Mouse (Mus musculus): ENCODE measurements around the gene 1700056E22Rik. TPM values are rescaled to one million over a fixed set of nuclear protein-coding genes. Genes with fewer than 3 reads are reported as not detected.
A peak's percentile ranks its signal among the peaks of the same experiment; 100 is the strongest.

Gene 1700056E22Rik
- polyA plus RNA-seq, 1 experiment from 2014 or later, result 1.6 TPM

- H3K4me3 ChIP-seq, result no peak overlapping the region
- H3K27ac ChIP-seq, result no peak overlapping the region
- WGBS, result 58% methylated on average over 6 of the region's 6 CpGs
- H3K9me3 ChIP-seq, result no peaks in the 10 kb centered on the region
- peak; percentile 30 for DNase-seq (ENCODE audit: low spot score)
- no peaks in the 10 kb centered on the region for H3K27me3 ChIP-seq (ENCODE audit: insufficient read depth, poor library complexity, severe bottlenecking)
- no peaks in the 10 kb centered on the region for H3K36me3 ChIP-seq
- H3K4me1 ChIP-seq (replicated peaks), result peaks cover 10% of the 10 kb centered on the region; the same call in 1 of the 2 replicates
Measured at GRCm38 (mm10) chr1:184046070-184046677, 12.1 kb upstream of the 1700056E22Rik start.

DNA sequence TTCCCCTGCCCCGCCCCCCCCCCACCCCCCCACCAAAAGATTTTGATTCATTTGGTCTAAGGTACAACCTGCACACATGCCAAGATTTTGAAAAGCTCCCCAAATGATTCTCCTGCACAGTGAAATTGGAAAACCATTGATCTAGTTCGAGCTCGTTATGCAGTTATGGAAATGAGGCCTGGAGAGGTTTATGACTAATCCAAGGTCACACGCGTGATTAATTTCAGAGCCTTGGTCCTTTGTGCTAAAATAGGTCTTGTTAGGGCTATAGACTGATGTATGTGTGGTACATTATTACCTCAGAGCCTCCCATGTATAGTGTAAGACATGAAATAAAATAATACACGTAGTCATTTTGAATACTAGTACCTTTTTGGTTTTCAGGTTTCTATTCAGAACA, 9.3 kb upstream of the 1700056E22Rik start:
- H3K4me3 ChIP-seq, result no peak overlapping the region
- H3K36me3 ChIP-seq, result peaks cover 8% of the 10 kb centered on the region
- H3K4me1 ChIP-seq (replicated peaks), result peaks cover 20% of the 10 kb centered on the region
- H3K27ac ChIP-seq, result no peak overlapping the region
- 89% methylated on average over 6 of the region's 6 CpGs for WGBS
- DNase-seq (ENCODE audit: low spot score), result no peak
- H3K27me3 ChIP-seq (ENCODE audit: insufficient read depth, poor library complexity, severe bottlenecking), result no peaks in the 10 kb centered on the region
- no peaks in the 10 kb centered on the region for H3K9me3 ChIP-seq

- no peaks in the 10 kb centered on the region for H3K27me3 ChIP-seq (ENCODE audit: insufficient read depth, poor library complexity, severe bottlenecking)
- DNase-seq (ENCODE audit: low spot score), result no peak
- WGBS, result 77% methylated on average over 9 of the region's 9 CpGs
- peaks cover 13% of the 10 kb centered on the region for H3K36me3 ChIP-seq
- H3K4me1 ChIP-seq (replicated peaks), result peaks cover 20% of the 10 kb centered on the region
- H3K9me3 ChIP-seq, result no peaks in the 10 kb centered on the region
- no peak overlapping the region for H3K4me3 ChIP-seq
- H3K27ac ChIP-seq, result no peak overlapping the region
Measured at GRCm38 (mm10) chr1:184042745-184043144, 8.6 kb upstream of the 1700056E22Rik start.

GRCm38 (mm10) chr1:184041778-184042573, 7.9 kb upstream of the 1700056E22Rik start:
- Histone ChIP-seq H3K27ac (no peak overlapping the region), H3K36me3 (peaks cover 21% of the 10 kb centered on the region), H3K27me3 (ENCODE audit: insufficient read depth, poor library complexity, severe bottlenecking) (no peaks in the 10 kb centered on the region), H3K9me3 (no peaks in the 10 kb centered on the region), H3K4me1 (replicated peaks) (peaks cover 23% of the 10 kb centered on the region), H3K4me3 (no peak overlapping the region)
- WGBS, result 73% methylated on average over 9 of the region's 9 CpGs
- no peak for DNase-seq (ENCODE audit: low spot score)

- H3K27me3 ChIP-seq (ENCODE audit: insufficient read depth, poor library complexity, severe bottlenecking), result 0 out of 2 replicates have a peak, but pooled peaks cover 3% of the 10 kb centered on the region
- peaks cover 27% of the 10 kb centered on the region for H3K4me1 ChIP-seq (replicated peaks)
- WGBS, result 73% methylated on average over 1 of the region's 1 CpGs
- H3K27ac ChIP-seq, result no peak overlapping the region
- peaks cover 23% of the 10 kb centered on the region for H3K36me3 ChIP-seq
- no peak overlapping the region for H3K4me3 ChIP-seq
- H3K9me3 ChIP-seq, result no peaks in the 10 kb centered on the region
- DNase-seq (ENCODE audit: low spot score), result no peak
Measured at GRCm38 (mm10) chr1:184040906-184041305, 6.8 kb upstream of the 1700056E22Rik start.

DNA sequence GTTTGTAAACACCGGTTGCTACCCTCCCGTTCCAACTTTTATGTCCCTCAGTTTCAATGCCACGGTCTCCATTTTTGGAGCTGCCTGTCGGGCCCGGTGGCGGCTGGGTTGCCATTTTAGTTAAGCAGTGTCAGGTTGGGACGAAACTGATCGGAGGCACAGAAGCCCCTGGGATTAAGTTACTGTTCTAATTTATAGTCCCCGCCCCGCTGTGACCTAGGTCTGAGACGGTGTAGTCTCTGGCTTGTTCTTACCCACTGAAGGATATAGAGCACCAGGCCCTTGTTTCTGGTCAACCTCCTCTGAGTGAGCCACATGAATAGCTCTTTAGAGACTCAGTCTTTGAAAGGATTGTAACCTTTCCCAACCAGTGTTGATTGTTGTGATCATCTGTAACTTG, 6.1 kb upstream of the 1700056E22Rik start:
- Histone ChIP-seq H3K4me1 (replicated peaks) (peaks cover 34% of the 10 kb centered on the region), H3K9me3 (no peaks in the 10 kb centered on the region), H3K27ac (no peak overlapping the region), H3K36me3 (peaks cover 23% of the 10 kb centered on the region), H3K4me3 (no peak overlapping the region), H3K27me3 (ENCODE audit: insufficient read depth, poor library complexity, severe bottlenecking) (0 out of 2 replicates have a peak, but pooled peaks cover 3% of the 10 kb centered on the region)
- DNase-seq (ENCODE audit: low spot score), result no peak
- 83% methylated on average over 11 of the region's 11 CpGs for WGBS

- H3K27ac ChIP-seq, result no peak overlapping the region
- peaks cover 23% of the 10 kb centered on the region for H3K36me3 ChIP-seq
- H3K27me3 ChIP-seq (ENCODE audit: insufficient read depth, poor library complexity, severe bottlenecking), result 0 out of 2 replicates have a peak, but pooled peaks cover 3% of the 10 kb centered on the region
- no peaks in the 10 kb centered on the region for H3K9me3 ChIP-seq
- DNase-seq (ENCODE audit: low spot score), result no peak
- 86% methylated on average over 10 of the region's 10 CpGs for WGBS
- H3K4me1 ChIP-seq (replicated peaks), result peaks cover 37% of the 10 kb centered on the region
- no peak overlapping the region for H3K4me3 ChIP-seq
Measured at GRCm38 (mm10) chr1:184039301-184039700, 5.2 kb upstream of the 1700056E22Rik start.

GRCm38 (mm10) chr1:184037802-184038201, 3.7 kb upstream of the 1700056E22Rik start:
- Histone ChIP-seq H3K27ac (no peak overlapping the region), H3K4me3 (no peak overlapping the region), H3K9me3 (no peaks in the 10 kb centered on the region), H3K36me3 (peaks cover 23% of the 10 kb centered on the region), H3K27me3 (ENCODE audit: insufficient read depth, poor library complexity, severe bottlenecking) (0 out of 2 replicates have a peak, but pooled peaks cover 3% of the 10 kb centered on the region), H3K4me1 (replicated peaks) (peaks cover 43% of the 10 kb centered on the region)
- 90% methylated on average over 4 of the region's 4 CpGs for WGBS
- DNase-seq (ENCODE audit: low spot score), result no peak

GRCm38 (mm10) chr1:184035346-184035903, 1.3 kb upstream of the 1700056E22Rik start:
- Histone ChIP-seq H3K4me1 (replicated peaks) (peaks cover 38% of the 10 kb centered on the region), H3K9me3 (no peaks in the 10 kb centered on the region), H3K36me3 (peaks cover 23% of the 10 kb centered on the region), H3K27ac (peak overlapping the region; percentile 99), H3K4me3 (peak overlapping the region; percentile 85), H3K27me3 (ENCODE audit: insufficient read depth, poor library complexity, severe bottlenecking) (0 out of 2 replicates have a peak, but pooled peaks cover 3% of the 10 kb centered on the region)
- 4% methylated on average over 12 of the region's 12 CpGs for WGBS
- DNase-seq (ENCODE audit: low spot score), result no peak

DNA sequence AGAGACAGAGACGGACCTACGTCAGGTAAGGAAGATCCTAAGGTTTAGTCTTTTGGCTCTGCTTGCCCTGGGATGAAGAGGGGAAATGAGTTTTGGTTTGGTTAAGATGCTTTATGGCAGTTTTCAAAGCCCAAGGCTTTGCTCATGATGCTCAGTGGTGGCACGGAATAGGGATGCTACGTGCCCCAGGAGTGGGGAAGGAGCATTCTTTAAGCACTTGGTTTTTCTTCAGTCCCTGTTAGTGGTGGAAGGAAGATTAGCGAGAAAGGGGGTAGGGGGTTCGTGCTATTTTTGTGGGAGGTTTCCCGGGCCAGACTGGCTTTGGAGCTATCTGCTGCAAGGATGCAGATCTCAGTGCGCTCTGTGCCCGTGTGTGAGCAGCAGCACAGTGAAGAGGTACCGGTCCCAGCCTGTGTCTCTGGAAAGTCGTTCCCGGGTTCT, 660 bp upstream of the 1700056E22Rik start:
- no peaks in the 10 kb centered on the region for H3K9me3 ChIP-seq
- H3K4me3 ChIP-seq, result peak overlapping the region; percentile 85
- H3K27me3 ChIP-seq (ENCODE audit: insufficient read depth, poor library complexity, severe bottlenecking), result 0 out of 2 replicates have a peak, but pooled peaks cover 3% of the 10 kb centered on the region
- WGBS, result under 1% methylated on average over 12 of the region's 12 CpGs
- H3K36me3 ChIP-seq, result peaks cover 23% of the 10 kb centered on the region
- H3K27ac ChIP-seq, result peak overlapping the region; percentile 99
- peak; percentile 53 for DNase-seq (ENCODE audit: low spot score)
- H3K4me1 ChIP-seq (replicated peaks), result peaks cover 34% of the 10 kb centered on the region

DNA sequence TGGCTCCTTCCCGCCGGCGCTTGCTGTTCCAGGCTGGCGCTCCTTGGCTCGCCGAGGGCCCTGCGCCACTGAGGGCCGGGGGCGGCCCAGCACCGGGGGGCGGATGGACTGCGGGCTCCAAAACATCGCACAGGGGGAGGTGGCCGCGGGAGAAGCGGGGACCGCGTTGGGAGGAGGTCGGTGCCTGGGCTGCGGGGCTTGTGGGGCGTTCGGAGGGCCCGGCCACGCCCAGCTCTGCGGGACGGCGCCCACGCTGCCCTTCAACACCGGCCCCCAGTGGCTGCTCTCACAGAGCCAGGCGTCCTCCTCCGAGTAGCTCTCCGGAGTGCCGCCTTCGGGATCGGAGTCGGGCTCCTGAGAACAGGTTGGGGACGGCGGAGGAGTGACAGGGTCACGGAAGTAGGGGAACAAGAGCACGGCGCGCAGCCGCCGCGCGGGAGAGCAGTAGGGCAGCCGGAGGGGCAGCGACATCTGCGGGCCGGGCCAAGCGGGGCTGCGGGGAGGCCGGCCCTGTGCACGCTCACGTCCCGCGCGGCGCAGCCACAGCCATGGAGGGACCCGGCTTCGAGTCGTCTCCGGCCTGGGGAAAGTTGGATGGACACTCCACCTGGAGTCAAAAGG, 601 bp downstream of the 1700056E22Rik start:
- Histone ChIP-seq H3K27me3 (ENCODE audit: insufficient read depth, poor library complexity, severe bottlenecking) (0 out of 2 replicates have a peak, but pooled peaks cover 3% of the 10 kb centered on the region), H3K4me3 (peak overlapping the region; percentile 85), H3K36me3 (peaks cover 15% of the 10 kb centered on the region), H3K4me1 (replicated peaks) (peaks cover 34% of the 10 kb centered on the region), H3K27ac (peak overlapping the region; percentile 99), H3K9me3 (no peaks in the 10 kb centered on the region)
- no peak for DNase-seq (ENCODE audit: low spot score)
- under 1% methylated on average over 63 of the region's 63 CpGs for WGBS

DNA sequence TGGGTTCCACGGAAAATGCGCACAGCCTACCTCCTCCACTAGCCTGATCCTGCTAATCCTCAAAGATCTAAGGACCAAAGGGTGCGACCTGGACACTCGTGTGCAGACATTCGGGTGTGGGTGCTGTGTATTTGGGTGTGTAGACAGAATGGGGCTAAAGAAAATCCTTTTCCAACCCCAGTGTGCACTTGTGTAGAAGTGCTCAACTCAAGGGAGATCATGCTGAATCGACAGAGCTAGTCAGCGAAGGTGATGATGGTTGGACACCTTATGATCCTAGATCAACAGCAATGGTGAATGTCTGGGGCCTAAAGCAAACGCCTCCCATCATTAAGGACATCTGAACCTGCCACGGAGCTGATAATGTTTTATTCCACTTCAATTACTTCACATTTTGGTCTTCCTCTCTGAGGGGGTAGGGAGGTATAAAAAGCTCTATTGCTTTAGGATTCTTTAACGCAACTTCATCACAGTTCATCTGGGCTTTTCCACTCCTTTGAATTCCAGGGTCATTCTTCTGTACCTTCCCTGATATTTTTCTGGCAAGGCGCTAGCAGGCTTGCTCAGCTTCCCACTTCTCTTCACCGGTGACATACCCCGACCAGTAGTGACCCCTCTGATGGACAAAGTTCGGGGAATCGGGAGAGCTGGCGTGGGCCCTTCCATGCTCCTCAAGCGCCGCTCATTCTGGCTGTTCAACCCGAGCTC, 1.3 kb downstream of the 1700056E22Rik start:
- Histone ChIP-seq H3K4me1 (replicated peaks) (peaks cover 34% of the 10 kb centered on the region), H3K27me3 (ENCODE audit: insufficient read depth, poor library complexity, severe bottlenecking) (0 out of 2 replicates have a peak, but pooled peaks cover 3% of the 10 kb centered on the region), H3K9me3 (no peaks in the 10 kb centered on the region), H3K4me3 (peak overlapping the region; percentile 85), H3K36me3 (peaks cover 11% of the 10 kb centered on the region), H3K27ac (peak overlapping the region; percentile 99)
- WGBS, result 20% methylated on average over 19 of the region's 19 CpGs
- DNase-seq (ENCODE audit: low spot score), result no peak
